Mouse (Mus musculus): ENCODE measurements around the gene Rgs16.

The Rgs16 gene

DNA sequence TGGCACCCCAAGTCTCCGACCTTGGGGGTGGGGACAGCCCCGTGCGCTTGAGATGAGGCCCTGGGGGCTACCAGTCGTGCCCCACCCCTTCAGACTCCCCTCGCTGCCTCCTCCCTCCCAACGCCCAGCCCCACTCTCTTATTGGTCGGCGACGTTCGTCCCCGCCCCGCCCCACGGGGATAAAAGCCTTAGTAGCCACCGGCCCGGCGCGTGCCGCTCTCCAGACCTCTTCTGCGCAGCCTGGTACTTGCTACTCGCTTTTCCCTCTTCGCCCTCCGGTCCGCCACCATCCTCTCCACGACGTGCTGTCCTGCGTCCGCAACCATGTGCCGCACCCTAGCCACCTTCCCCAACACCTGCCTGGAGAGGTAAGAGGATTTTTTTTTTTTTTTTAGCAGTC, at the start of gene Rgs16:
TSS of gene Rgs16 (plus strand) at position 205 of the 400 bp plus-strand sequence.
- peak; percentile 51 to 62 for DNase-seq (ENCODE audit: low spot score in 2 of 2)

DNA sequence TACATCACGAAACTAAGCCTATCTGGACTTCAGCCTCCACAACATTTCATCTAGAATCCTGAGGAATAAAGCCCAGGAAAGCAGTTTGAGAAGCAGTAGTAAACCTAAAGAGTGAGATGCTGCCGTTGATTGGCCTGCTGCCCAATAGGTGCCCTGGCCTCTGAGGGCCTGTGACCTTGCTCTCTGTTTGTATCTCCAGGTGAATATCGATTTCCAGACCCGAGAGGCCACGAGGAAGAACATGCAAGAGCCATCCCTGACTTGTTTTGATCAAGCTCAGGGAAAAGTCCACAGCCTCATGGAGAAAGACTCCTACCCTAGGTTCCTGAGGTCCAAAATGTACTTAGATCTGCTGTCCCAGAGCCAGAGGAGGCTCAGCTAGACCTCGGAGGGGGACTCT, 47.6 kb upstream of the Rgs16 start:
- no peak for DNase-seq (ENCODE audit: low spot score in 2 of 2)

DNA sequence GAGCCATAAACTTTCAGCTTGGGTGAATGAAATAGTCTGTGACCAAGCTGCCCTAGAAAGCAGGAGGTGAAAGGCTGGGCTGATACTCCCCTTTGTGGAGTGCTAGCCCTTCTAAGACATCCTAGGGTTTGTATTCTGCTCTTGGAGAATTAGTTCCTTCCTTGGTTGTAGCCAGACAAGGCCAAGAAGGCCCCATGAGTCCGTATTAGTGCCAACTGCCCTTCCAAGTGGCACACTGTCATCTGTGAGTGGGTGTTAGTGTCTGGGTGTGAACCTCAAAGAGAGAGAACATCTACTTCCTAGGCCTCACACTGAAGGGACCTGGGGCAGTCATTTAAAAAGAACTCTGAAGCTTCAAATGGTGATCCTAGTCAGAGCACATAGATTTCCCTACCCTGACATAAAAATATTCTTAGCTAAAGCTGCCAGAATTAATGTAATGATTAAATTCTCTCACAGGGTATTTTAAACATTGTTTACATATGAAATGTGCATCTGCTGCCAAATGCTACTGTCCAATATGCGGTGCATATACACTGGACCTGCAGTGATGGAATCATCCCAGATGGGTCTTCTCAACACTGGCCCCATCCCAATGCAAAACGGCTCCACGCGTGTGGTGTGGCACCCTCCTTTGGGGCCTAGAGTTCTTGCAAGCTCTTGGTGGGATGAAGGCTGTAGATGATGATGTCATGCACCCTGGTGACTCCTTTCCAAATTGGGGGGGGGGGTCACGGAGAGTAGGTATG, 45.6 kb upstream of the Rgs16 start:
- DNase-seq (ENCODE audit: low spot score in 2 of 2): no peak

DNA sequence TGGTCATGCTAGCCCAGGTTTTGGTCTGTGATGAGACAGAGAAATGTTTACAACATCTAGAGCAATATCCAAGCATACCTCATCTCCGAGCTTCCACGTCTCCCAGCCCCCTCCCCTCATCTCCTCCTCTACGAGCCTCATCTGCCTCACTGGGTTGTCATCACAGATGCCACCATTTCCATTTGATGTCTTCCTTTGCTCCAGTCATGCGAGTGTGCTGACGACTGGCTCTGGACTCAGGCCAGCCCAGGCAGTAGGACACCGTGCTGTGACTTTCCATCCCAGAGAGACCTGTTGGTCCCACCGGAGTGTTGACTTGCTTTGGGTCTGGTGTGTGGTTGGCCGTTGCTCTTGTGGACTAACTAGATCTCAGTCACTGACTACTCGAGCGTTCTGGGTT, 44.8 kb upstream of the Rgs16 start:
- DNase-seq (ENCODE audit: low spot score in 2 of 2): no peak

DNA sequence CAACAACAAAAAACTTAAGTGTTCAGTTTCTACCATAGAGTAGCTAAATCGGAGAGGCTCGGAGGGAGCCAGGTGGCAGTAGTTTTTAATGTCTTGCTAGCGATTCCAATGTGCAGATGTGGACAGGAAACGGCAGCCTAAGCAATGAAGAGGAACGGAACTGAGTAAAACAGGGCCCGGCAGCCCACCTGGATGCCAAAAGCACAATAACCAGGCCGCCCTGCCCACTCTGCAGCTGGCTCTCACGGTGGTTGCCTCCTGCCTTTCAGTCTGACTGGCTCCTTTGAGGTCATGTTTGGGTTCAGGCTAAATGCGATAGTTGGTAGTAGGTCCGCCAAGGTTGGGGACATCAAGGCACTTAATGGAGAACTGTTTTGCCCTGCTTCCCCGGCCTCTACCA, 44.1 kb upstream of the Rgs16 start:
- peak in 1 of 2 experiments; percentile 18 for DNase-seq (ENCODE audit: low spot score in 2 of 2)

DNA sequence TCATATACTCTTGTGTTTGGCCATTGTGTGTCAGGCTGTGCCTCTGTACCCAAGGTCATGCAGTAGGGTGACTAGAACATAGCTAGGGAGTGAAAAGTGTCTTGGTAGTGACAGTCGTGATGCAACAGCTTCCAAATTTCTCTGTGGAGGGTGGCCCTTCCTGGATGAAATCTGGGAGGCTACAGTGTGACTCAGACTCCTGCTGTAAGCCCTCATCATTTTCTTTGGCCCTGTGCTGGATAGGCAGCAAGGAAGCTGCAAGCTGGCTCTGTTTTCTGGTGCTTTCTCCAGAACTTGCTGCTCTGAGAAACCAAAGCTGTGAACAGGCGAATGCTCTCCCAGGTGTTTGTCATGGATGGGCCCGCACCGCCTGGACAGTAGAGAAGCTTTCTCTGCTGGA, 43.6 kb upstream of the Rgs16 start:
- no peak for DNase-seq (ENCODE audit: low spot score in 2 of 2)

DNA sequence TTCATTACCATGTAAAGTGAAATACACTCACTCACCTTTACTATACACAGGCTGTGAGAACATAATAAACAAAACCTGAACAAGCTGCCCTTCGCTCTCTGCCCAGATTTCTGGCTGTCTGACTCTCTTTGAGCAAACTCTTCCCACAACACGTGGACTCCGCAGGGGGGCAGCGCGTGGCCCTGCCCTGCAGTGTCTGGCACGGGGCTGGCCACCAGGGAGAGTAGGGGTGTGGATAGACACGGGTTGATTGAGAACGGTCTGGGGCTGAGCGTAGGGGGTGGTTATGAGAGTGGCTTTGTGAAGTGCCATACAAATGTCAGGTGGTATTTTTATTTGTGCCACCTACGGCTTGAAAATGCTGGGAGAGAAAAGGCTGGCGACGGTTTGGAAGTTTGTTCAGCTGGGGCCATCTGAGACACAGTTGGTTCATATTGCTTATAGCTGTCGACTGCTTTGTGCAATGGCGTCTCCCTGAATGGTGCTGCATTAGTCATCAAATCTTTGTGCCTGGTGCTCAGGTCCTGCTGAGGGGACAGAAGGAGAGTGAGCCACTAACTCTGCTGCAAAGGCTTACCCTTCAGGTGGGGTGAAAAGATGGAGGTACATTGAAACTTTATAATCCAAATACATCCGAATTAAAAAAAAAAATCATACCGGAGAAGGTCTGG, 42.4 kb upstream of the Rgs16 start:
- DNase-seq (ENCODE audit: low spot score in 2 of 2): no peak

DNA sequence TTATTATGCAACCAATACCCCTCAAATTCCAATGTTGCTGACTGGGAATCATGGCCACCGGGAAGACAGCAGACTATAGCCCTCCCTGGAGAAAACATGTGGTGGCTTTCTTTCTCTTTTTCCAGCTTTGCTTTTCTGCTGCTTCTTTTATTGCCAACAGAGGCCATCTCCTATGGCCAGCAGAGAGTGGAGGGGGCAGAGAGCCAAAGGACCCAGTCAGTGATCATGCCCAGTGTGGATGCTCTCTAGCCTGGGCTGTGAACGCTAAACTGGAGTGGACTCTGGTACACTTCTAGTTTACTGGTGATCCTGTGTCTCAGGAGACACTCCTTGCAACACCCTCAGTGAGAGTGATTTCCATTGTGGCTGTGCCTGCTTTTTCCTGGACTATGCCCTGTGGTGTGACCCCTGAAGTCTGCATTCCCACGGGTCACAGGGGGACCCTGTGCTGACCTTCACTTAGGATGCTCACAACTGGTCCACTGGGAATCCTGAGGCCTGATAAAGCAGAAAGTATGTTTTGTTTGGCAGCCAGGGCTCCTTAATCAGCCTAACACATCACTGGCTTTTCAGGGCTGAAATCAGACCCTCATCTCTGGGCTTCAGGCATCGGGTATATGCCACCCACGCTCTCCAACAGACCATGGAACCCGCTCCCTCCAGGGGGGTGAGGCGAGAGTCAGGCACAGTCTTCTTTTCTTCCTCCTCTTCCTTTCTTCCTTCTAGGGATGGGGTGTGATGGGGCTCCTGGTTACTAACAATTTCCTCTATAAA, 41.7 kb upstream of the Rgs16 start:
- no peak for DNase-seq (ENCODE audit: low spot score in 2 of 2)

DNA sequence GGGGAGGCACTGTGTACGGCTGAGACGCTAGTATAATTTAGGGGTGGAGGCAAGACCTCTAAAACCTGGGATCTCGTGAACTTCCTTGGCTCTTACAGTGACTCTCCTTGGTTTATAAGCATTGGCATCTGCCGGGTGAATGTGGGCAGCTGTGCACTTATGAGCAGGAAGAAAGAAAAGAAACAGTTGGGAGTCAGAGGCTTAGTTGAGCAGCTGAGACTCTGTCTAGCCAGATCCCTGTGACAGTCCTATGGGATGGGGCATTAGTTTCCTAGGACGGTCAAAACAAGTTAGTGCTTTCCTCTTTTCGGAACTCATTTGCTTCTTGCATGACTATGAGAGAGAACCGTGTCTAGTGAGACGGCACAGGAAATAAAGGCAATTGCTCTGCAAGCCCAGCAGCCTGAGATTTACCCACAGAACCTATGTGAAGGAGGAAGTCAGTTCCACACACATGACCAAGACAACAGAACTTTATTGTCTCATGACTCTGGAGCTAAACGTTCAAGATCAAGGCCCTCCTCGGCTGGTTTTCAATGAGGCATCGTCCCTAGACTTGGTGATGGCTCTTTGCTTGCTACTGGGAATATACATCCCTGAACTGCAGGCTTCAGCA, 39.6 kb upstream of the Rgs16 start:
- no peak for DNase-seq (ENCODE audit: low spot score in 2 of 2)

DNA sequence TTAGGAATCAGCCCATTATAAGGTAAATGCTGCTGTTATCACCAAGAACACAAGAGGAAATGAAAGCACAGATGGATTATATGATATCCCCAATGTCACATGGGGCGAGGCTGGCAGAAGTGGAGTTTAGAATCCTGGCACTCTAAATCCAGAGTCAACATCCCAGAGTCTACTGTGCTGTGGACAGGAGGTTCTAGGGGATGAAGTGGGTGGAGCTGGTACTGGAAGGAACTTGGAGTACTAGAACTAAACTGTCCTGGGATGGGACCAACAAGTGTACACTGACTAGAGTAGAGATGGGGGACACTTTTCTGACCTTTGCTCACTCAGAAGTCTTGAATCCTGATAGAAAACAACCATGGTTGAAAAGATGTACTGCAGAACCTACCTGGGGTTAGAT, 38.7 kb upstream of the Rgs16 start:
- DNase-seq (ENCODE audit: low spot score in 2 of 2): no peak

DNA sequence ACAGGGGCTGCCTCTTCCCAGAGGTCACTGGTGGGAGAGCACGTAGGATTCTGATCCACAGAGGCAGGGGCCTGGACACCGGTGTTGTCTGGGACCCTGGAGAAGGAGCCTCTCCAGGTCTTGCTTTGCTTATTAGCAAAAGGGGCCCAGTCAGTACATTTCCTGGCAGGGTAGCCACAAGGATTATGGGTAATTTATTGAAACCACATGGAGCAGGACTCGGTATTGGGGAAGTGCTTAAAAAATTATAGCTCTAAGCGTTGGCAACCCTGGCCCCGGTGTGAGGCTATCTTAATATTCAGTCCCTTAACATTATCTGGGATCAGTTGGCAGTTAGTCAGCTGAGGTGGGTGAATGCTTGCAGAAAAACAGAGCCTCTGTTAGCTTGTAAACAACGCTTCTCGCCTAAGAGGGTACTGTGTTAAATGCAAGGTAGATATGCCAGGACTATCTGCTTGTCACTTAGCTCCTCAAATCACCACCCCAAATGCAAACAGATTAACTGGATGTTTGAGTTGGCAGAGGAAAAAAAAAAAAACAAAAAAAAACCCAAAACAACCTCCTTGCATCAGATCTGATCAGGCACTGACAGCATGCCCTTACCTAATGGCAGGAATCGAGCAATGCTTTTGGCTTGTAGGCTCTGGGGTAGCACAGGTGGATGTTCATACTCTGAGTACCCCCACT, 37.8 kb upstream of the Rgs16 start:
- DNase-seq (ENCODE audit: low spot score in 2 of 2): no peak

DNA sequence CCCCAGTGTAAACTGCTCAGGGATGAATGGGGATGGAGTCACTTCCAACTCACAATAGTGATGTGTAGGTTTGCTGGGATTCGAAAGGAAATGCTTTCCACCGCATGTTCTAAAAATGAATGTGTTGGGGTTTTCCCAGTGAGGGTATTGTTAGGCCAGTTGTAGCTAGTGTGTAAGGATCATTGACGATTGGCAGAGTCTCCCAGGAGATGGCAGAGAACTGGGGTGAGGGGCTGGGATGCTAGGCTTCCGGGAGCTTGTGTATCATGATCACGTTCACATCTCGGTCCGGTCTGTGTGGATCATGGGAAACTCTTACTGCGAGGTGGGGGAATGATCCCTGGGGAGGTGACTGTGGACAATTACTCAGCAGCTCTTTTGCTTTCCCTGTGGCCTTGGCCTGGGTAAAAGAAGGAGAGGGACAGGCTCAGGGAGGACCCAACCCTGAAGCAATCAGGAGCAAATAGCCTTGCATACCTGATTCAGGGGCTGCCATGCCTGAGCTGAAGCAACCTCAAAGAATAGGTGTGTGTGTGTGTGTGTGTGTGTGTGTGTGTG, 37.2 kb upstream of the Rgs16 start:
- DNase-seq (ENCODE audit: low spot score in 2 of 2): no peak

DNA sequence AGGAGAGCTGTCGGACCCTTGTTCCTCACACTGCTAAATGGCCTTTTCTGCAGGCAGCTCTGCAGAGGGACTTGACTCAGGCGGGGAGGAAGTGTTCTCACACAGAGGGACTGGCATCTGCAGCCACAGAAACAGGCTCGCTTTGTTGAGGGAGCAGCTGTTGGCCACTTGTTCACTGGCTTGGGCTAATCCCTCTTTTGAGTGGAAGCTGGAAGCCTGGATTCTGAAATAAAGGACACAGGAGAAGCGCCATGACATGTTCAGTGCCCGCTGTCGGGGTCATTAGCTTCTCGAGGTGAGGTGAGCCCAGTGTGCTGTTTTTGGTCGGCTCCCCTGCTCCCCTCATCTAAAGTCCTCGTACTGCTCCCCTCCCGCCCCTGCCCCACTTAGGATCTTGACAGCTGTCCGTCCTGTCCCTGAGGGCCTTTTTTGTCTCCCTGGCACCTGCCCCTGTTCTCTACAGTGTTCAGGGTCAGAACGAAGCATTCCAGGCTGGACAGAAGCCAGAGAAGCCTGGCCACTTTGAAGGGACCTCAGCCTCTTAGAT, 36.6 kb upstream of the Rgs16 start:
- DNase-seq (ENCODE audit: low spot score in 2 of 2): no peak

DNA sequence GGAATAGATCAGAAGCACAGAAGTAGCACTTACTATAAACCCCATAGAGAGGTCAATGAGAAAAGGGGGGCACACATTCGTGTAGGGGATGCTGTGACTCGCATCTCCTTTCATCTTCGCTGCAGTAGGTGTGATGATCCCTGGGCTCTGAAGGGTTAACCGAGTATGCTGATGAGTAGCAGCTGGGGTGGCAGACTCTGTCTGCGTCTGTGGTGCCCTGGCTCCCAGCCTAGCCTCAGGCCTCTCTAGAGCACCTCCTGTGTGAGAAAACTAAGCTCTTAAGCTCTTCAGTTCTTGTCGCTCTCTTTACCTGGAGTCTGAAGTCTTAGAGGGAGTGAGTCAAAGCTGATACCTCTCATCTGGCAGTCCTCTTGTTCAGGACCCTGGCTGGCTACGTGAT, 36.0 kb upstream of the Rgs16 start:
- no peak for DNase-seq (ENCODE audit: low spot score in 2 of 2)

DNA sequence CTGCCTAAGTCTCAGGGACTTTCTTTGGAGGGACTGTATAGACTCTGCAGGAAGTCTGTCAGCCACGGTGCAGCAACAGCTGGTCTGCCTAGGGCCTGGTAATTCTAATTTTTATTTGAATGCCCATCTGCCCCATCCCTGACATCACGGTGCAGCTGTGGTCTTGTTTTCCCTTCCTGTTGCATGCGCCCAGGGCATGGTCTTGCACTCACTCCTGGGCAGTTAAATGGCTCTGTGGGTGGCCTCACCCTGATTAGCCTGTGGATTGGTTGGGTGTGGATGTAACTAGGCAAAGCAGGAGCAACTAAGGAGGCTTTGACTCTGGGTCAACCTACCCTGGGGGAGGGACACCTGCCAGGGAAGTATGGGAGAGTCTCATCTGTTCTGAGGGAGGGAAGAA, 35.2 kb upstream of the Rgs16 start:
- no peak for DNase-seq (ENCODE audit: low spot score in 2 of 2)

DNA sequence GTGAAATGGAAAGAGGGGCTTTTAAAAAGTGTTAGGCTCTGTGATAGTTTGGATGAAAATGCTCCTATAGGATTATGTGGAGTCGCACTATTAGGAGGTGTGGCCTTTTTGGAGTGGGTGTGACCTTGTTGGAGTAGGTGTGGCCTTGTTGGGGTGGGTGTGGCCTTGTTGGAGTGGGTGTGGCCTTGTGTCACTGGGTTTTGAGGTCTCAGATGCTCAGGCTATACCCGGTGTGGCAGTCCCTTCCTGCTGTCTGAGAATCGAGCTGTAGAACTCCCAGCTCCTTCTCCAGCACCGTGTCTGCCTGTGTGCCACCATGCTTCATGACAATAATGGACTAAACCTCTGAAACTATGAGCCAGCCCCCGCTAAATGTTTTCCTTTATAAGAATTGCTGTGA, 31.5 kb upstream of the Rgs16 start:
- no peak for DNase-seq (ENCODE audit: low spot score in 2 of 2)

DNA sequence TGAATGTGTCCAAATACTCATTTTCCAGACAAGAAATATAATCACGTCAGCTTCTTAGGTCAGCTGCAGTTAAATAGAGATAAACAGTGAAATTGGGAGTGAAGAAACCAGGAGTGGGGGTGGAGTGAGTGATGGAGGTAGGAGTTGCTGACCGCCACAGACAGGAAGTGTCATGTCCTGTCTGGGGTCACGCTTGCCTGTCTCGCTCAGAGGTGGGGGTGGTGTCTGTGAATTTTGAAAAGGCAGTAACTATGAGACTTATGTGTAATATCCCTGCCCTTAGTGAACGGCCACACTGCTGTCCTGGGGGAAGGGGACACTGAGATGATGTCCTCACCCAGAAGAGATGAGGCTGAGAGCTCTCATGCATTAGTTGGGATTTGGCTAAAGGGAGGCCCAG, 30.7 kb upstream of the Rgs16 start:
- DNase-seq (ENCODE audit: low spot score in 2 of 2): no peak

DNA sequence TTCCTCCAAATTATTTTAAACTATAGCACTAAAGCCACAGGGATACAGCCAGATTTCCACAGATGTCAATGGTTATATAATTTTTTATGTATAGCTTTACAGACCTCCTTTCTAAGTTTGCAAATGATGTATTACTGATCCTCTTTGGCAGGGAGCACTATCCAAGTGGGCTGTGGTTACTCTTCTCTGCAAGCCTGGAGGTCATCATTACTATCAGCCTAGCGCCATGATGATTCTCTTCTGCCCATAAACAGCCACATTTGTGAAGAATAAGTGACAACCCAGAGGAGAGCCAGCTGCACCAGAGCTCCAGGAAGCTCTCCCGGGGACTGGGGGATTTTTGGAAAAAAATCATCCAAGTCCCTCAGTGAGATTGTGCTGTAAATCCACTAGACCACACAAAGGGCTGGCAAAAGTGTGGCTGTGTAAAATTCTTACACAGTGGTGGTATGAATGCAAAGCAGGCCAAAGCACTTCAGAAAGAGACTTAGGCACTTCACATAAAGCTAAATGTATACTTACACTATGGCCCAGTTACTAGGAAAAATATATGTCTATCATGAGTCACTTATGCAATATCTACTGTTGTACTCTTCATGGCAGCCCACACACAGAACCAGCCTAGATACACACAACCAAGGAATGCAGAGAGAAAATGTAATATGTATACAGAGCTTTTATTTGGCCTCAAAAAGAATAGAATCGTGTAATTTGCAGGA, 28.4 kb upstream of the Rgs16 start:
- no peak for DNase-seq (ENCODE audit: low spot score in 2 of 2)

DNA sequence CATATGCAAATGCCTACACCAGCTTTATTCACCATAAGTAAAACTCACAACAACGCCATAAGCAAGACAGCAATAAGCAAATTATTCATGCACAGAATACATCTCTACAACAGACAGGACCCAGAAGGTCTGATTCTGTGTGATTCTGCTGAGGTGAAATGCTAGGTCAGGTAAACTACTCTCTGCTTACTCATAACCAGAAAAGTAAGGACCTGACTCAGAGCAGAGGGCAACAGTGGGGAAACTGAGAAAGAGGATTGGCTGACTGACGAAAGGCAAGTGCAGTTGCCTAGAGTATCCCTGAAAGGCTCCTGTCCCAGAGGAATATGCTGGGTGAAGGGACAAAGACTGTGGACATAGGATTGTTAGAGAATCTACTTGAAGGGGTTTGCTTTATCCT, 27.5 kb upstream of the Rgs16 start:
- no peak for DNase-seq (ENCODE audit: low spot score in 2 of 2)

DNA sequence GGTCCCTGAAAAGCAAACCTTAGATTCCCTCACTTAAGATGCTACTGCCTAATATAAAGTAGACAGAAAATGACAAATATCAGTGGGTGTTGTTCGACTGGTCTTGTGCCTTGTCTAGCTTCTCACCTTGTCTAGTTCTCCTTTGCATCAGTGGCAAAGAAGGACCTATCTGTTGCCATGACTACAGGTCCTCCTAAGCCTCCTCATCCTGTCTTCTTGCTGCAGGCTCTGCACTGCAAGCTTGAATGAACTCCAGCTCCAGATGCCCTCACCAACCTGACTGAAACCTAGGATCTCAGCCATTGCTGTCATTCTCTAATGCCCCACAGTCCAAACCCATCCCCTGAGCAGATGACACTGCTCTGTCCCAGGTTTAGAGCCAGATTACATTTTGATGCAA, 22.2 kb upstream of the Rgs16 start:
- DNase-seq (ENCODE audit: low spot score in 2 of 2): no peak

DNA sequence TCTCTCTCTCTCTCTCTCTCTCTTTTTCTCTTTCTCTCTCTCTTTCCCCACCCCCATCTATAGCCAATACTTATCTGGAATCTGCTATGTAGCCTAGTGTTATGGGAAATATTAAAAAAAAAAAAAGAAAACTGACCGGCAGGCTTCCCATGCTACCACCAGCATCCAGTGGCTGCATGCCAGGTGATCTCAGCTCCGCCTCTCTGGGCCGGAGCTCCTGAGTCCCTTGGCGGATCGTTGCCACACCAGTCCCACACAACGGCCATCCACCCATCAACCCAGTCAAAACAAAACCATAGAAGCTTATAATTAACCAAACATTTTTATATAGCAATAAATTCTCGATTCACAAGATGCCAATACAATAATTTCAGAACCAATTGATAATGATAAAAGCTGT, 19.2 kb upstream of the Rgs16 start:
- no peak for DNase-seq (ENCODE audit: low spot score in 2 of 2)

Measured in spleen, postnatal 14 days (tissue).